Mouse (Mus musculus) brain, embryonic 14.5 days (tissue): Measurements from ENCODE around the gene Smim22.

Source experiments
- CTCF ChIP-seq: fragments of 200-500 bp; IDR thresholded peaks from 2 replicates; pipeline ENCODE4 v1.5.1; 2012; ENCODE audit warnings: inconsistent platforms, mild to moderate bottlenecking, moderate library complexity, borderline replicate concordance; ENCODE audit not compliant: insufficient read depth, insufficient read length; ENCODE audit errors: extremely low read depth
- POLR2A ChIP-seq: fragments of 200-500 bp; IDR thresholded peaks from 2 replicates; pipeline ENCODE4 v1.6.1; 2012; ENCODE audit warnings: mild to moderate bottlenecking, inconsistent platforms, borderline replicate concordance; ENCODE audit not compliant: poor library complexity, insufficient read depth, insufficient read length, severe bottlenecking; ENCODE audit errors: extremely low read depth

GRCm38 (mm10) chr16:4971626-4972025, 35.5 kb upstream of the Smim22 start:
- TF ChIP-seq POLR2A: no peak
- no peak for TF ChIP-seq CTCF
